Mouse (Mus musculus) CH12.LX (cell line): ENCODE data around the gene Gse1.
A peak's percentile ranks its signal among the peaks of the same experiment; 100 is the strongest.

Experiments used
- BHLHE40 ChIP-seq: IDR thresholded peaks from 2 replicates; pipeline ENCODE4 v1.6.1; 2011; ENCODE audit warnings: mild to moderate bottlenecking, low read depth, low read length, improper control_type of control experiment
- CTCF ChIP-seq, 2 experiments: IDR thresholded peaks in 1 of 2; conservative IDR thresholded peaks in 1 of 2; 2 replicates each; pipeline ENCODE4 v1.5.1; 2011 to 2012; ENCODE audit warnings: low read depth in 2 of 2, low read length in 2 of 2, improper control_type of control experiment in 1 of 2, inconsistent platforms in 1 of 2, mild to moderate bottlenecking in 1 of 2, moderate library complexity in 1 of 2
- EP300 ChIP-seq: IDR thresholded peaks from 2 replicates; pipeline ENCODE4 v1.6.1; 2011; ENCODE audit warnings: low read length, improper control_type of control experiment
- IRF4 ChIP-seq: IDR thresholded peaks from 2 replicates; pipeline ENCODE4 v1.6.1; 2014; ENCODE audit warnings: low read depth, mild to moderate bottlenecking, inconsistent platforms, low read length, improper control_type of control experiment
- MAFK ChIP-seq: IDR thresholded peaks from 2 replicates; pipeline ENCODE4 v1.6.1; 2011; ENCODE audit warnings: low read length, improper control_type of control experiment; ENCODE audit not compliant: insufficient replicate concordance
- MAX ChIP-seq: IDR thresholded peaks from 2 replicates; pipeline ENCODE4 v1.6.1; 2011; ENCODE audit warnings: low read length, improper control_type of control experiment
- MEF2A ChIP-seq: IDR thresholded peaks from 2 replicates; pipeline ENCODE4 v1.6.1; 2014; ENCODE audit warnings: low read depth, mild to moderate bottlenecking, inconsistent platforms, low read length, improper control_type of control experiment, borderline replicate concordance
- POLR2A ChIP-seq: IDR thresholded peaks from 2 replicates; pipeline ENCODE4 v1.6.1; 2011; ENCODE audit warnings: low read depth, mild to moderate bottlenecking, improper control_type of control experiment, low read length
- TBP ChIP-seq: conservative IDR thresholded peaks from 2 replicates; pipeline ENCODE4 v1.6.1; 2011; ENCODE audit warnings: low read depth, low read length, improper control_type of control experiment
- ZC3H11A ChIP-seq: IDR thresholded peaks from 2 replicates; pipeline ENCODE4 v1.6.1; 2012; ENCODE audit warnings: low read depth, mild to moderate bottlenecking, inconsistent platforms, low read length, improper control_type of control experiment
- ZNF384 ChIP-seq: IDR thresholded peaks from 2 replicates; pipeline ENCODE4 v1.6.1; 2012; ENCODE audit warnings: low read depth, low read length, improper control_type of control experiment, inconsistent platforms

DNA sequence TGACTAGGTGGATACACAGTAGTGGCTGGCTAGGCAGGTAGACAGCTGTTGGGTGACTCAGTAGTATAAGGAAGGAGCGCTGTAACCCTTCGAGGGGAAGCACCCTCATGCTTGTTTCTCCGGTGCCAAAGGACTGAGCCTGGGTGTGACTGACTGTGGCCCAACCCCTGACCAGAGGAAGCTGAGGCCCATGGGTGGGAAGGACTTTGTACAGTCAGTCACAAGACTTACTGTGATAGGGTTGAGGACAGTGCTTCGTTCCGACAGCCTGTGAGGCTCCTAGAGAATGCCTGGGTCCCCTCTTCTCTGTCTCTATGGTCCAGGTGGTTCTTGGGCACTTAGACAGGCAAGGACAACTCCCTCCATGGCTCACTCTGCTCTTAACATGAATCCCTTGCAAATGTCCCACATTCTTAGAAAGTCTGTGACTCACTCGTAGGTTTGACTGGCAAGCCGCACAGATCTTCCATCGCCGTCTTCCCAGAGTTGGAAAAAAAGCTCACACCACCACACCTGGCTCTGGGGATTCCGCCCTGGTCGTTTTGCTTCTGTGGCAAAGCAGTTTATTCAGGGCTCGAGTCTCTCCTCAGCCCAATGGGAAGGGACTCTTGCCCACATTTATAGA lies 177.9 kb downstream of the Gse1 start:
- no peak for TF ChIP-seq ZNF384
- no peak for TF ChIP-seq CTCF (conservative IDR thresholded peaks at IDR 0.05 in 1 of 2, IDR thresholded peaks at IDR 0.05 in 1 of 2; ENCODE audit: low read depth in 2 of 2, low read length in 2 of 2)
- TF ChIP-seq POLR2A: no peak
- peak; percentile 37; the same call in 1 of the 2 replicates for TF ChIP-seq BHLHE40
- no peak; the same call in 1 of the 2 replicates for TF ChIP-seq IRF4
- no peak for TF ChIP-seq ZC3H11A
- TF ChIP-seq MEF2A: no peak
- no peak for TF ChIP-seq EP300
- no peak for TF ChIP-seq MAFK
- TF ChIP-seq TBP: no peak
- TF ChIP-seq MAX: no peak
